Mouse (Mus musculus) left cerebral cortex, adult 11 months (tissue): ENCODE data around the gene Wwox.

ENCODE experiments used
- DNase-seq: peaks from one replicate; pipeline ENCODE4 v3.0.0; 2022; ENCODE audit warnings: low spot score

Wwox gene

DNA sequence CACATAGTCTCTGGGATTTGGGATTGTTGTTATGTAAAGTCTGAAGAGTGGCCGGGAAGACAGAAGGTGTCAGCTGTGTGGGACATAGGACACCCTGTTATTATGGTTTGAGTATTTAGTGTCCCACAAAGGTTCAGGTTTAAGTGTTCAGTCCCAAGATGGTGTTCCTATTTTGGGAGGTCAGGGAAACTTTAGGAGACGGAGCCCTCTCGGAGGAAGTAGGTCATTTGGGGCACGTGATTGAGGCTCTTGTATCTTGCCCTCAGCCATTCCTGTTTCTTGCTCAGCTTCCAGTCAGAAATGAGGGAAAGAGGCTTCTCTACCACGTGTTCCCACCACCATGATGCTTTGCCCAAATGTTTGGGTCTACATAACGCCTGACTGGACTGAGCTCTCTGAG is 524.8 kb downstream of the Wwox start:
- DNase-seq: no peak

- DNase-seq: no peak
Observed at GRCm38 (mm10) chr8:114968842-114969241, 529.4 kb downstream of the Wwox start.

DNA sequence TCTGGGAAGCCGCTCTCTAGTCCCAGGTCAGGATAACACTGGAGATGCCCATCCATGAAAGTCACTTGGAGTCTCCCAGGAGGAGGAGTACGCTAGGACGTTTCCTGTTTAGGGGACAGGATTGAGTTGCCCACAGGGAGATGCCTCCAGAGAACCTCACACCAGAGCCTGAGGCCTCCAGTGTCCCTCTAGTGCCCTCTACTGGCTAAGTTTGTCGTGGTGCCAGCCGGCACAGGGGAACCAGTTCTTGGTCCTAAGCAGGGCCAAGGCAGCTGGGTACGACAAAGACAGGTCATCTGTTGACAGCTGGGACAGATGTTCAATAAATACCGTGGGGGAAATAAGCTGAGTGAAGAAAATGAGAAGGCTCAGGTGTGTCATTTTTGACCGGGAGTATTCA is 531.9 kb downstream of the Wwox start:
- DNase-seq: peak; percentile 53

DNA sequence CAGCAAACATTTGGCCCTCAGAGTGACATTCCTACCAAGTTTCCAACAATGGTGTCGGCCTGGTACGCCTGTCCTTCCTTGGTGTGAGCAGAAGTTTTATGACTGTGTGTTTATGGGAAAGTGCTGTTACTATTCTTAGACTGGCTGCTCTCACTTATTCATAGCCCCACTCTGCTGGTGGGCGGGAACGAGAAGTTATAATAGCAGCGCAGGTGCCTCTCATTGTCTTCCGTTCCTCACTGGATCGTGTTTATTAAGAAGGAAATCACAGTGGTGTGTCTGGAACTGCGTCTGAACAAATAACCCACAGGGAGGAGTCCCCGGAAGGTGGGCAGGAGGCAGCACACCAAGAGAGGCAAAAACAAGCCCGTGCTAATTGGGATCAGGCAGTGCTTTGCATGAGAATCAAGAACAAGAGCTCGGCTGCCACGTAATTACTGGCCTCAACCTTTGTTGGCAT is 533.6 kb downstream of the Wwox start:
- peak; percentile 2 for DNase-seq

- no peak for DNase-seq
Observed at GRCm38 (mm10) chr8:114974336-114974950, 535.0 kb downstream of the Wwox start.

DNA sequence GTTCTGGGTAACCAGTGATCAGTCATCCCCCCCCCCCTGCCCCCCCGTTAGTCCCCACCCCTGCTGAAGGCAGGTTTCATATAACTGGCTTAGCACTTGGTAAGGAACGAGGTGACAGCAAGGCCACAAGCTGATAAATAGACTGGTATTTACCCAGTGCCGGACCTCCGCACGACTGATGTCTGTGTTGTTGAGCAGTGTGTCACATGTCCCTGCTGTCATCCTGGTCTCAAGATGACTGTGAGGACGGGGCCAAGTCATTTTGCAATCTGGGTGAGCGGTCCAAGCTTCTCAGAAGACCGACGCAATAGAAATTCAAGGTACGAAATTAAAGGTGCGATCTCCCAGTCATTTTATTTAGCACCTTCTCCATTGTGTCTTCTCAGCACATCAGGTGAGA is 538.3 kb downstream of the Wwox start:
- no peak for DNase-seq

DNA sequence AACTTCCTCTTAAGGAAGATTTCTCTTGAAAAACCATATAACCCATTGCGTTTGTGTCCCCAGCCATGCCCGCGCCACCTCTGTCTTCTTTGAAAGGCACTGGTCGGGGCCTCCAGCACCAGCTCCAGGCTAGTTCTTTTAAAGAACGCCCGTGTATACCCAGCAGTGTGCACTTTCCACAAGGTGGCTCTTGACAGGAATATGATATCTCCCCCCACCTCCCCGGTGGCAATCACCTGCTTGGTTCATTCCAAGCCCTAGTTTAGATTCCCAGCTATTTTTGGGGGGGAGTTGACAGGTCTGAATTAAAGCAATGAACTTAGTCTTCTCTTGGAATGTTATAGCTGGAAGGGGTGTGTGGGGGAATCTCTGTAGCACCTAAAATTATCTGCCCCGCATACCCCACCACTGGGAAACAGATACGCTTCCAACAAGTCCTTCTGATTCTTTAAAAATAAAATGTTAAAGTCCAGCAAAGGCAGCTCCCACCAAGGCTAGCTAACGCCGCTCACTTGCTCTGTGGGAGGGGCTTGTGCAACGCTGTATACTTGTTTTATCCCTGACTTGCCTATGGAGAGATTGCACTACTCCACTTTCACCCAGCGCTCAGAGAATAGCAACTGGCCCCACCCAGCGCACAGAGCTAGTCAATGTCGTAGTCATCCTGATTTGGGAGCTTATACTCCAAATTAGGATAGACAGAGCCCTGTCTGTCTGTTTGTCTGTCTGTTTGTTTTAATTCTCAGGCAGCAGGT is 538.9 kb downstream of the Wwox start:
- no peak for DNase-seq

DNA sequence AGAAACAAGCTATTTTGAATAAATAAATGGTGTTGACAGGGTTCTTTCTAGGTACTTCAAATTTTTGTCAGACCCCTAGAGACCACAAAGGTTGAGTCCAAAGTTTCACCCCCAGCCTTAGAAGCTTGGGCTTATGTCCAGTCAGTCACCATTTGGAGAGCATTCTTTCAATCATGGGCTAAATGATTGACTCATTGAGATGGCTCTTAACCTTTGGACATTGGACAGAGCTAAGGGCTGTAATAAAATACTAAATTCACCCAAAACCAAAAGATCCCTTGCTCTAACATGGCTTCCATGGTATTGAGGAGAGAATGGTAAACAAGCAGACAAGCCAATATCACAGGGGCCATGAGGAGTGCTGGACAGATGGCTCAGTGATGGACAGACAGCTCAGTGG is 540.2 kb downstream of the Wwox start:
- DNase-seq: no peak

- no peak for DNase-seq
Observed at GRCm38 (mm10) chr8:114982762-114983161, 543.3 kb downstream of the Wwox start.

- no peak for DNase-seq
Observed at GRCm38 (mm10) chr8:114984500-114984899, 545.0 kb downstream of the Wwox start.

DNA sequence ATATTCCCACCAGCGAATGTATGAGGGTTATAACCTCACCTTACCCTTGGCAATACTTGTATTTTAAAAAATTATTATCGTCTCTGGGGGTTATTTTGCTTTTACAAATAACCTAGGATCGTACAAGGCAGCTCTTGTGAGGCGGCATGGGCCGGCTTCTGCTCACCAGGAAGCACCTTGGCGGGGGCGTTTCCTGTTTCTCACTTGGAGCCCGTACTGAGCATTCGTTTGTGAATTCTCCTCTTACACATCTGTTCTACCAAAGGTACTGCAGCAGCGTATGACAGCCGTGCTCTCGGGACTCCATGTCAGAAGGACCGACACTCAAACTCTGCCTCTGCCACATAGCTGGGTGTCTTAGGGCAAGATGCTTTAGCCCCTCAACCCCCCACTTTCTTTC is 546.5 kb downstream of the Wwox start:
- no peak for DNase-seq

DNA sequence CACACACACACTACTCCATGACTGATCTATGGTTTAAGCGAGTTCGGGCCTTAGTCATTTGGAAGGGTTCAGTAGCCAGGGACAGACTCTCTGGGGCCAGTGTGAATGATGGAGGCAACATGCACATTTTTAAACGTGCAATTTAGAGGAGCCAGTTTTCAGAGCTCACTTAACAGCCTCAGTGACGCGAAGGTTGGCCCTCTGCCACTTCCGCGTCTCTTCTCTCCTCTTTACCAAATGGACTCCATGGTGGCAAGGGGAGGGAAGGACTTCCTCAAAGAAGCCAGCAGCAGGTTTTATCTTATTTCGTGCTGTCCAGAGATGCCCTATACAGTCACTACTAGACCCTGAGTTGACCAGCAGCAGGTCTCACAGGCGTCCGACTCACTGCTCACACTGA is 547.5 kb downstream of the Wwox start:
- DNase-seq: no peak

GRCm38 (mm10) chr8:114990865-114991613 is 551.6 kb downstream of the Wwox start:
- DNase-seq: no peak

- DNase-seq: no peak
Observed at GRCm38 (mm10) chr8:115000736-115001135, 561.3 kb downstream of the Wwox start.

GRCm38 (mm10) chr8:115005021-115005420 is 565.6 kb downstream of the Wwox start:
- DNase-seq: no peak

DNA sequence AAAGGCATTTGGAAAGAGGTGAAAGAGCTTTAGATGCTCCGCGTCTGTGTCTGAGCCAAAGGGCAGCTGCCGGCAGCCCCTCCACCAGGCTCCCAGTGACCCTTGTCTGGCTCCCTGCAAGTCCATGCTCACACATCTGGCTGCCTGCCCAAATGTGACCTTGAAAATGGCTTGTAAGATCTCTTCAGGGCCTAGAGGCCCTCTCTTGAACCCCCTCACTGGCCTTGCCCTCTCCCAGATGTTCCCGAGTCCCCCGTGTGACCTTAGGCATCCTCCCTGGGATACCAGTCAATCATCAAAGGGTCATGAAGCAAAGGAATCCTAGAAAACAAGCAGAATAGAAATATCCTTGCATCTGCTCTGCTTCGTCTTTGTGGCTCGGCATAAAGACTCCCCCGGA is 567.1 kb downstream of the Wwox start:
- DNase-seq: no peak

GRCm38 (mm10) chr8:115007280-115007679 is 567.8 kb downstream of the Wwox start:
- DNase-seq: no peak

GRCm38 (mm10) chr8:115008624-115009620 is 569.5 kb downstream of the Wwox start:
- DNase-seq: no peak

DNA sequence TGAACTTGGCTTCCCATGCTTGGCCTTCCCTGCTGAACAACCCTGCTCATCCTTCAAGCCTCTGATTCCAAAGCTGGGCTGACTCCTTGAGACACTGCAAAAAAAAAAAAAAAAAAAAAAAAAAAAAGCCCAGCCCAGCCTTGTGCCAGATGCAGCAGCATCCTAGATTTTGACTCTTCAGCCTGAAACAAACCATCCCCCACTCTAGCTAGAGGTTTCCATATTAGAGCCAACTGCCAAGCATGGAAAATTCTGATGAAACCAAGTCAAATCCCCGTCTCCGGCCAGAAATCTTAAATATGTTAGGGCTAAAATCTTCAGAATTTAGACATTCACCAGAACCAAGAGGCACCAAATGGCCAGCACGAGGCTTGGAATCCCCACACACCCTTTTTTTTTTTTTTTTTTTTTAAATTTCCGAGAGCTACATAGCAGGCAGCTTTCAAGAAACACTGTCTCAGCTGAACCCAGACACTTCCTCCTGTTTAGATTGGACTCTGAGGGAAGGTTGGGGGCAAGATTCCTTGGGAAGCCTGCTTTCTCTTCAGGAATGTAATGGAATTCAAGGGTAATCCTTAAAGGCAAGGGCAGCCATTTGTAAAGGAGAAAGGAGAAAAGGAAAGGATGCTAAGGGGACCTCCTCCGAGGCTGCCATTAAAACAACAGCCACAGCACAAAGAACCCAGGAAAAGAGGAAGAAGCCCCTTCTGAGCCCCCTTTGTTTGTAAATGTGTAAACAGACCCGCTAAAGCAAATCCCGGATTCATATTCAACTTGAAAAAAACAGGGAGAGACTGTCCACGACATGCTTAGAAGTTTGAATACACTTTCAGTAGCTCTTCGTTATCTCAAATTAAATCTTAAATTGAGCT is 570.7 kb downstream of the Wwox start:
- no peak for DNase-seq

DNA sequence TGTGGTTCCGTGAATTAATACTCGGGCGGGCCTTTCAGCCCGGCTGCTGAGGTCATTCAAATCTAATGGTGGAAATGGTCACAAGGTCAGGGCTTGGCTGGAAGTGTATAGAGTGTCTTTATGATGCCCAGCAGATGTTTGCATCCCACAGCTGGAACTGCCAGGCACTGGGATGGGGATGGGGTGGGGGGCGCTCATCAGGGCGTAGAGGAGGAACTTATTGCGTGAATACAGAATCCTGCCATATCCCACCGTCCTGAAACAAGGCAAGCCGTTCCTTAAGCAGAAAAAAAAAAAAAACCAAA is 571.3 kb downstream of the Wwox start:
- no peak for DNase-seq

- no peak for DNase-seq
Observed at GRCm38 (mm10) chr8:115019661-115020060, 580.2 kb downstream of the Wwox start.
